Mouse (Mus musculus): Measurements from ENCODE around the gene Adat3. TPM values are rescaled to one million over a fixed set of nuclear protein-coding genes. Genes with fewer than 3 reads are reported as not detected.

Adat3 gene
- total RNA-seq (2023) = 10 to 100 TPM in 1 of 2 experiments, 1 to 10 TPM in 1; 6.4 to 13.3 TPM

DNA sequence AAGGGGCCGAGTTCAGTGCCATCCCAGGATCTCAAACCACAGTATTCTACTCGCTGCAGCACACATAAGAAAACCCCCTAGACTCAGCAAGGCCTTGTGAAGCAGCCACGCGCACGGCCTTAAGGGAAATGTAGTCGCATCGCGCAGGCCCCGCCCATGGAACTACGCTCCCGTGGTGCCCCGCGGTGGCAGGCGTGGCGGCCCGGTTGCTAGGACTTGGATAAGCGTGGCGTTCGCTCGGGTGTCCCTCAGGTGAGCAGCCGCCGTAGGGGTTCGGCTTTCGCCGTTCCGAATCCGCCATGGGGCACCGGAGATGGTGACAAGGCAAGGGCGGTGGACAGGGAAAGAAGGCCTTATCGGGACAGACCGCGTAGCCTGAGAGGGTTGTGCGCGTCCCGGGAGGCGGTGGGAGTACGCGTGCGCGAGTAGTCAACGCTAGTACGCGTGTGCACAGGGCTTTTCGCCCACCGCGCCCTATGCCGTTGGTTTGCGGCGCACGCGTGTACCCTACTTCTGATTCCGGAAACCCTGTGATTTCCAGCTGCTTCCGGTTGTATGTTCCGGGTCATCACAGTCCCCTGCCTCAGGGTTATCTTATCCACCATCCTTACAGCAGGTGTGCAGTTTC, at the start of gene Adat3, which contains the start of gene Scamp4:
Gene Adat3 (plus strand): TSS at position 183 of the 628 bp plus-strand sequence.
Gene Scamp4 (plus strand): TSS at position 175 of the 628 bp plus-strand sequence.

DNA sequence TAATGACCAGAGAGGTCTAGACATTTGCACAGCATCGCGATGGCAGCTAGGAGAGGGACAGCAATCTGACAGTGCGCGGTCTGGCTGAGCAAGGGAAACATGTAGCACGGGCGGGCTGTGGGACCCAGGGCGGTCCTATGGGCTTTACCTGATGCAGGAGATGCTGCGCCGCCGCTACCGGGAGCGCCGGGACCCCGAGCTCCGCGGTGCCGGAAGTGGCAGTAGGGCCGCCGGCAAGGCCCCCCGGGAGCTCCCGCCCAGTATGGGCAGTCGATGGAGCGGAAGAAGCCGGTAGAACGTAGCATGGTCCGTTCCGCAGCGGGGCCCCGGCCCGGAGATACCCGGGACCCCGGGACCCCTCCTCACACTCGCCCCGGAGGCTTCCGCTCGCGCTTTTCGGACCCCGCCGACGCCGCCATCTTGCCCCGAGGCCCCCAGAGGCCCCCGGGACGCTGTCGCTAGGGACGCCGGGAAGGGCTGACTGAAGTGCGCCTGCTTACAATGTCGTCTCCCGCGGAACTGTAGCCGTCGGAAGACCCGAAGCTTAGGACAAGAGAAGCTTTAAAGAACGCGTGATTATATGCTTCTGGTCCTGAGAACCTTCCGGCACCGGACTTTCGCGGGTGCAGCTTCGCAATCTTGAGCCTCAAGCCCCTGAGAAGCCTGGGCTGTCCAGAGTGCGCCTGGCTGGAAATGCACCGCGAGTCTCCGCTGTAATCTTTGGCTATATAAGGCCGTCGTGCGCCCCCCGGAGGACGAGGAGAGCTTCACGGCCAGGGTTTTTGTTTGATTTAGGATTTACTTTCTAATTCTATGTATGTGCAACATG, 41.4 kb upstream of the Adat3 start, which contains the start of gene Rexo1:
Gene Rexo1 (minus strand): TSS at position 445 of the 829 bp plus-strand sequence.

DNA sequence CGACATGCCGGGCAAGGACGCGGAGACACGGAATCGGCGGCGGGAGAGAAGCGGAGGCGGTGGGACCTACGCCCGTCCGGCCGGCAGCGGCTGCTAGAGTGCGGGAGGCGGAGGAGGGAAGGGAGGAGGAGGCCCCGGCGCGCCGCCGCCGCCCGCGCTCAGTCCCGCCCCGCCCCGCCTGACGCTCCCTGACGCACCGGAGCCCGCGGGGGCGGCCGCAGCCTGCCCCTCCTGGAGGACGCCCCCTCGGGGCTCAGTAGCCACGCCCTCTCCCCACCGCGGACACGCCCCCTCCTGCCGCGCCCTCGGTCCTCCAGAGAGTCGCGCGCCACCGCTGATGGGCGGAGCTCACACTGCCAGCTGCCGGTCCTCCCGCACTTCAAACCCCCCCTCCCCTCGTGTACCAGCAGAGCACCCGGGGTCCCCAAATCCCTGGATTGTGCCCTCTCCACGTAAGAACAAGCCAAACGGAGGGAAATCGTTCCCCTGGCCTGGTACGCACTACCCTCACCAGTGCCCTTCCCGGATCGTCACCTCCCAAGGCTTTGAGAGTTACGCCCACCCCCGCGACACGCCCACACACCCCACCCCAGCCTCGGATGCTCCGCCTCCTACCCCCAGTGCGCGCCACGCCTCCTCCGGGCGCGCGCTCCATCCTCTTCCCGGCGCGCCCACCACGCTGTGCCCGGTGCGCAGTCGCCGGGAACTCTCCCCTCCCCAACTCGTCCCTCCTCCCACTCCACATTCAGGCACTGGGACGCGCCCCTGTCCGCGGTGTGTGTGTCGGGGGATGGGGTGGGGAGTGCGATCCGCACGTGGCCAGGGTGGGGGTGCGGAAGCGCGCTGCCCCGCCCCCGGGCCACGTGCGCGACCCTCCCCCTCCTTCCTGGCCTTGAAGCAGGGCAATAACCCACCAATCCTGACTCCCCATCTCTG, 25.2 kb upstream of the Adat3 start, which contains the start of gene Klf16:
Gene Klf16 (minus strand): TSS at position 127 of the 936 bp plus-strand sequence.

DNA sequence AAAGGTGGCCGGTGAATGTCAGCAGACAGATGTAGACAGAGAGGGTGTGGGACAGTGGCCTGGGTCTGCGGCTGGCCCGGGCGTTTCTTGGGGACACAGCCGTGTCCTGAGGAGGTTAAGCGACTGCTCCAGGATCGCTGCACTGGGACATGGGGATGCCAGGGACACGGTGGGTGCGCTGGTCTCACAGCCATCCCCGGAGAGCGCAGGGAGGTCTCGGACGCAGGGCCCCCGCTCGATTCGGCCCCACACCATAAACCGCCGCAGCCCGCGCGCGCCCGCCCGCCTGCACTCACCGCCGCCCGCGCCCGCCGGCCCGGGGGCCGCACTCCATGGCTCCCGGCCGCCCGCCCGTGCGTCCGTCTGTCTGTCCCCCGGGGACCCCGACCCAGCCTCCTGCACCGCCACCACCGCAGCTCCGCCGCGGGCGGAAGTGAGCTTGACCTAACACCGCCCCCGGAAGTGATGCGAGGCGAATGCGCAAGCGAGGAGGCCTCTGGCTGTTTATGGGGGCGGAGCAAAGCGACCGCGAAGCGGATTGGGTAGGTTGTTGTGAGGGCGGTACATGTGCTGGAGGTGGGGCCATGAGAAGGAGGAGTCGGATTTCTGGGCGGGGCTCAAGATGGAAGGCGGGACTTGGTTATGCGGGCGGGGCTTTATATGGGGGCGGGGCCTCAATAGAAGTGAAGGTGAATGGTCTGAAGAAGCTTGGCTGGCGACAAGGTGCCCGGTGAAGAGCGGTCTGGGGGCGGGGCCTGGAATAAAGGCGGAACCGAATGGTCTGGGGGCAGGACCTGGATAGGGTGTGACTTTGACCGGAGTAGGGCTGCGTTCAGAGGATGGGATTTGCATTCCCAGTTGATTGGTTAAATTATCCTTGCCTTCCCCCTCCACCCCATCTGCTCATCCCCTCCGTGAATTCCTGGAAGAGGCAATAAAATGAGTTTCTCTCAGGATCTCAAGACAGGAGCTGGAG, 12.5 kb upstream of the Adat3 start, which contains the start of gene Abhd17a:
Gene Abhd17a (minus strand): TSS at position 463 of the 976 bp plus-strand sequence.

DNA sequence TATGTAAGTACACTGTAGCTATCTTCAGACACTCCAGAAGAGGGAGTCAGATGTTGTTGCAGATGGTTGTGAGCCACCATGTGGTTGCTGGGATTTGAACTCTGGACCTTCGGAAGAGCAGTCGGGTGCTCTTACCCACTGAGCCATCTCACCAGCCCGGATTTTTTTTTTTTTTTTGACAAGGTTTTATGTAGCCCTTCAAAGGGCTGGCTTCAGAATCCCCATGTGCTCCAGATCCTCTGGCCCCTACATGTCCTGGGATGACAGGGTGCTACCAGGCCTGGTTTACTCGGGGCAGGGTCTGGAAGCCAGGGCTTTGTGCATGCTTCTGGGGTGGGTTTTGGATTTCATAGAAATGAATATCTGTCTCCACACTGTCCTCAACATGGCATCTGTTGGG, 3.0 kb downstream of the Adat3 start, which contains the start of gene Gm49322:
Gene Gm49322 (plus strand): TSS at position 301 of the 400 bp plus-strand sequence.

DNA sequence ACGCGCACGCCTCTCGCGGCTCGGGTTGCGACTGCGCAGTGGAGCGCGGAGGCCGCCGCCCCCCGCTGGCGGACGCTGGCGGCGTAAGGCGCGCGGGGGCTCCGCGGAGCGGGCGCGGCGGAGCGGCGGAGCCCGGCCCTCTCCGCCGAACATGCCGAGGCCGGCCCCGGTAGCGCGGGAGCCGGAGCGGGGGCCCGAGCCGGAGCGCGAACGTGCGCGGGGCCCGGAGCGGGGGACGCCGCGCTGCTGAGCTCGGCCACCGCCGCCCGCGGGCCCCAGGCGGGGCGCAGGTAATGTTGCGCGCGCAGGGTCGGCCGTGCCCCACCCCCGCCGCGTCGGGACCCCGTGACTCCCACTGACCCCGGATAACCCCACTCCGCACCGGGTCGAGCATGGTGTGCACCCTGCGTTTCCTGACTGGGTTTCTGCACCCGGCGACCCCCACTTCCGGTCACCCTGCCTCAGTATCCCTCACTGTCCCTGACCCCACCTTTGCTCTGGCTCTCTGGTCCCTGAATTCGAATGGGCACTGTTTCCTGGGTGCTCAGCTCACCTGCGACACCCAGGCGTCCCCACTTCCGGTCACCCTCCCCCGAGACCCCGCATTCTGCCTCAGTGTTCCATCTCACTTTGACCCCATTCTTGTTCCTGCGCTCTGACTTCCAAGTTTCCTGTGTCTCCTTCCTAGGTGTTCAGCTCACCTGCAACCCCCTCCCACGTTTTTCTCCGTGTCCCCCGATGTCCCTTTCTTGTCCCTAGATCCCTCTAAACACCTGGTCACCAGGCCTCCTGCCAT, 20.2 kb downstream of the Adat3 start, which contains the start of gene Csnk1g2:
Gene Csnk1g2 (plus strand): TSS at position 178 of the 796 bp plus-strand sequence.

DNA sequence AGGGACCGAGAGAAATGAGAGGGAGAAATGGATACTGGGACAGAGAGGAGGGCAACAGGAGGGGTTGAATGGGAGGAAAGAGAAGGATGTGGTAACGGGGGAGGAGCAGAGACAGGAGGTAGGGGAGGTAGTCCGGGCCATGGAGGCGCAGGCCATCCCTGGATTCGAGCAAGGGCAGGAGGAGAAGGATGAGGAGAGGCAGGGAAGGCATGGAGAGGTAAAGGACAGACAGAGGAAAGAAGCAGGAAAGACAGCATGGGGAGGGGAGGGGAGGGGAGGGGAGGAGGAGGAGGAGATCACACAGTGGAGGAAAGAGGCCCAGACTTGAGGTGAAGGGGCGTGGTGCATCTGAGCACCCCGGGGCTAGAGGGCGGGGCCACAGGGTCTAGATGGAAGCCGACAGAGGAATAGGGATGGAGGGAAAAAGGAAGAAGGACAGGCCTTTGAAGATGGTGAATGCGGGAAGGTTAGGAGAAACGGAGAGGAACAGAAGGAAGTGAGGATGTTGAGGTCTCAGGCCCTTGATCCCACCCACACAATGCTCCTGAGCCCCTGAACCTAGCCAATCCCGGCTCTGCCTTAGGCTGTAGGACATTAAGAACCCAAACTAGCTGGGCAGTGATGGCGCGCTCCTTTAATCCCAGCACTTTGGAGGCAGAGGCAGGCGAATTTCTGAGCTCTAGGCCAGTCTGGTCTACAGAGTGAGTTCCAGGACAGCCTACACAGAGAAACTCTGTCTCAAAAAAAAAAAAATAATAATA, 54.4 kb downstream of the Adat3 start, which contains the start of gene Btbd2:
Gene Btbd2 (minus strand): TSS at position 209 of the 761 bp plus-strand sequence.

Other genes with a start within 250 kb of the Adat3 start
- gene Plk5, start 246.4 kb upstream of the Adat3 start, total RNA-seq (2023) = not detected
- 1 to 10 TPM; 8.4 to 9.4 TPM for gene Mex3d, start 215.2 kb upstream of the Adat3 start, total RNA-seq (2023)
- 100 to 1,000 TPM in 1 of 2 experiments, 10 to 100 TPM in 1; 99.8 to 108 TPM for gene Mbd3, start 203.3 kb upstream of the Adat3 start, total RNA-seq (2023)
- gene Uqcr11, start 196.1 kb upstream of the Adat3 start, total RNA-seq (2023) = 10 to 100 TPM; 69.0 to 71.6 TPM
- gene Tcf3, start 169.2 kb upstream of the Adat3 start, total RNA-seq (2023) = 100 to 1,000 TPM; 202 to 212 TPM
- not detected for gene Onecut3, start 108.0 kb upstream of the Adat3 start, total RNA-seq (2023)
- not detected for gene Atp8b3, start 63.8 kb upstream of the Adat3 start, total RNA-seq (2023)
- 100 to 1,000 TPM; 117 to 120 TPM for gene Rexo1, start 41.3 kb upstream of the Adat3 start, total RNA-seq (2023)
- gene Klf16, start 25.6 kb upstream of the Adat3 start, total RNA-seq (2023) = 10 to 100 TPM; 32.4 to 32.5 TPM
- gene Abhd17a, start 12.5 kb upstream of the Adat3 start, total RNA-seq (2023) = 100 to 1,000 TPM; 111 to 117 TPM
- 10 to 100 TPM; 54.1 to 64.9 TPM for gene Scamp4, start within 50 bp of the Adat3 start, total RNA-seq (2023)
- 10 to 100 TPM in 1 of 2 experiments, 1 to 10 TPM in 1; 9.1 to 10.4 TPM for gene Gm49322, start 3.1 kb downstream of the Adat3 start, total RNA-seq (2023)
- 100 to 1,000 TPM; 203 to 222 TPM for gene Csnk1g2, start 20.0 kb downstream of the Adat3 start, total RNA-seq (2023)
- gene Btbd2, start 54.2 kb downstream of the Adat3 start, total RNA-seq (2023) = 10 to 100 TPM; 32.1 to 40.9 TPM
- 100 to 1,000 TPM; 441 to 463 TPM for gene Mknk2, start 75.2 kb downstream of the Adat3 start, total RNA-seq (2023)
- gene Mob3a, start 99.1 kb downstream of the Adat3 start, total RNA-seq (2023) = 100 to 1,000 TPM; 123 to 146 TPM
- 10 to 100 TPM; 45.0 to 50.1 TPM for gene Izumo4, start 99.3 kb downstream of the Adat3 start, total RNA-seq (2023)
- gene Ap3d1, start 139.4 kb downstream of the Adat3 start, total RNA-seq (2023) = 100 to 1,000 TPM; 148 to 163 TPM
- 10 to 100 TPM; 68.5 to 68.9 TPM for gene Dot1l, start 152.3 kb downstream of the Adat3 start, total RNA-seq (2023)
- 10 to 100 TPM; 69.1 to 83.5 TPM for gene Sf3a2, start 195.3 kb downstream of the Adat3 start, total RNA-seq (2023)
- gene Plekhj1, start 195.7 kb downstream of the Adat3 start, total RNA-seq (2023) = 100 to 1,000 TPM; 151 to 152 TPM
- gene Amh, start 202.4 kb downstream of the Adat3 start, total RNA-seq (2023) = 1 to 10 TPM; 1.2 to 2.7 TPM
- gene Jsrp1, start 210.6 kb downstream of the Adat3 start, total RNA-seq (2023) = not detected
- gene Oaz1, start 223.8 kb downstream of the Adat3 start, total RNA-seq (2023) = 100 to 1,000 TPM; 496 to 510 TPM
- not detected for gene Lingo3, start 241.2 kb downstream of the Adat3 start, total RNA-seq (2023)